Mouse (Mus musculus) naive thymus-derived CD4-positive, alpha-beta T cell, adult 2 months (primary cell): ENCODE results near the gene Cd55.
"Not testable (repeated sequence)": the region's sequence is repeated elsewhere in the genome, so short reads cannot be mapped to it uniquely, and the experiment has no call there.

ENCODE experiments used
- DNase-seq: peaks from one replicate; pipeline ENCODE4 v3.0.0-alpha.2; 2011; ENCODE audit warnings: low read depth

Cd55 gene

DNA sequence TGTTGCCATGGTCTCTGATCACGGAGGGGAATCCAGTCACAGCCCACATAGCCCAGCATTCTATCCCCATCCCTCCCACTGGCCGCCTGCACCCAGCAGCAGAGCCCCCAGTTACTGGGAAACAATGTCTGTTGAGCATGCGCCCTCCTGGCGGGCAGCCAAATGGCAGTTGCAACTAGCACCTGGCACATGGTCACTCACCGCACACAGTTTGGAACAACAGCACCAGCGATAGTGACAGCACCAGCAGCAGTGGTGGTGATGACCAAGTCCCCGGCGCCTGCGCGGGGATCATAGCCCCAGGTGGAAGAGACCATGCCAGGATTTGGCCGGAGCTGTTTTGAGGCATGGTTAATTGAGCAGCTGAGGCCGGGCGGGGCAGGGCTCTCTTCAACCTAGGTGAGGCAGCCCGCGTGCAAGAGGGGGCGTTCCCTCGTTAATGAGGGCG, 39.9 kb downstream of the Cd55 start, which contains the start of gene Cd55b:
Cd55b (minus strand) TSS at position 346 of the 448 bp plus-strand sequence.
- DNase-seq, result no peak

DNA sequence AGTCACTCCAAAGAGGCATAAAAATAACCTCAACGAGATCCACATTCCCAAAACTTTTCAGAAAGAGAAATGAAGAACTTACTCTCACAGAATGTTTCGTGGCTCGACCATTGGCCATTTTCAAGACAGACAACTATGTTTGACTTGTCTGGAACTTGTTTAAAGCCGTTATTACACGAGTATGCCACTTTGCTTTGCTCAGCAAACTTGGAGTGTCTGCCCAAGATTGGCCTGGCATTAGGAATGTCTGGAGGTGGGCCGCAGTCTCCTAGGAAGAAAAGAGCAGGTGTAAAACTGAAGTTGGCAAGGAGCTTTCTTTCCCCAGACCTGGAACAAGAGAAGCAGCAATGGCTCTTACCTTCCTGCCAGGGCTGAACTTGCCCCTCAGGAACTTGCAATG, 40.5 kb downstream of the Cd55 start:
- DNase-seq, result not testable (repeated sequence)

GRCm38 (mm10) chr1:130397109-130397508, 65.4 kb downstream of the Cd55 start:
- DNase-seq, result not testable (repeated sequence)
